Mouse (Mus musculus): Measurements from ENCODE around the gene Slc39a3. TPM values are rescaled to one million over a fixed set of nuclear protein-coding genes. Genes with fewer than 3 reads are reported as not detected.

Gene Slc39a3
- polyA plus RNA-seq, 1 experiment: 11.6 TPM

GRCm38 (mm10) chr10:80996501-80996900, 40.7 kb downstream of the Slc39a3 start:
- Histone ChIP-seq H3ac (ENCODE audit: control insufficient read depth, insufficient read length, low read depth) (no peak overlapping the region), H3K27me3 (ENCODE audit: control insufficient read depth, insufficient read depth, insufficient read length) (peaks cover 8% of the 10 kb centered on the region)

GRCm38 (mm10) chr10:80995091-80995632, 42.1 kb downstream of the Slc39a3 start:
- H3ac ChIP-seq (ENCODE audit: control insufficient read depth, insufficient read length, low read depth): peak overlapping the region; percentile 47
- H3K4me3 ChIP-seq (ENCODE audit: insufficient read depth, poor library complexity, severe bottlenecking): no peak overlapping the region
- no peaks in the 10 kb centered on the region for H3K27me3 ChIP-seq (ENCODE audit: control insufficient read depth, insufficient read depth, insufficient read length)
- no peaks in the 10 kb centered on the region for H3K79me2 ChIP-seq (ENCODE audit: control insufficient read depth, insufficient read depth)
- no peaks in the 10 kb centered on the region for H3K79me3 ChIP-seq (ENCODE audit: low read depth)
- no peaks in the 10 kb centered on the region for H3K36me3 ChIP-seq (ENCODE audit: control insufficient read depth, insufficient read depth)
- TF ChIP-seq MYOD1 (IDR thresholded peaks at IDR 0.05; ENCODE audit: control insufficient read depth, insufficient read length, low read depth): no peak
- no peak for TF ChIP-seq MYOG (IDR thresholded peaks at IDR 0.05; ENCODE audit: control insufficient read depth, extremely low read depth, insufficient read length)
- no peak for TF ChIP-seq FOSL1 (IDR thresholded peaks at IDR 0.05; ENCODE audit: insufficient read depth, low read length, poor library complexity, severe bottlenecking)
- TF ChIP-seq MAX (IDR thresholded peaks at IDR 0.05): peak; percentile 88
- TF ChIP-seq CTCF (IDR thresholded peaks at IDR 0.05; ENCODE audit: control insufficient read depth, insufficient read depth, insufficient read length): peak; percentile 90
- no peak for TF ChIP-seq CEBPB (IDR thresholded peaks at IDR 0.05; ENCODE audit: low read depth)
- no peak for TF ChIP-seq USF1 (IDR thresholded peaks at IDR 0.05; ENCODE audit: low read depth)

More at GRCm38 (mm10) chr10:80996501-80996900, 40.7 kb downstream of the Slc39a3 start:
- H3K79me2 ChIP-seq (ENCODE audit: control insufficient read depth, insufficient read depth): no peaks in the 10 kb centered on the region
- no peaks in the 10 kb centered on the region for H3K36me3 ChIP-seq (ENCODE audit: control insufficient read depth, insufficient read depth)
- TF ChIP-seq CTCF (IDR thresholded peaks at IDR 0.05; ENCODE audit: control insufficient read depth, insufficient read depth, insufficient read length): no peak
- no peak for TF ChIP-seq CEBPB (IDR thresholded peaks at IDR 0.05; ENCODE audit: low read depth)
- no peak for TF ChIP-seq MYOG (IDR thresholded peaks at IDR 0.05; ENCODE audit: control insufficient read depth, extremely low read depth, insufficient read length)
- no peak for TF ChIP-seq MYOD1 (IDR thresholded peaks at IDR 0.05; ENCODE audit: control insufficient read depth, insufficient read length, low read depth)
- TF ChIP-seq FOSL1 (IDR thresholded peaks at IDR 0.05; ENCODE audit: insufficient read depth, low read length, poor library complexity, severe bottlenecking): no peak
- no peak for TF ChIP-seq MAX (IDR thresholded peaks at IDR 0.05)
- no peak for TF ChIP-seq USF1 (IDR thresholded peaks at IDR 0.05; ENCODE audit: low read depth)
- H3K4me3 ChIP-seq (ENCODE audit: insufficient read depth, poor library complexity, severe bottlenecking): no peak overlapping the region
- H3K79me3 ChIP-seq (ENCODE audit: low read depth): no peaks in the 10 kb centered on the region

GRCm38 (mm10) chr10:80994621-80995020, 42.6 kb downstream of the Slc39a3 start:
- no peak overlapping the region for H3ac ChIP-seq (ENCODE audit: control insufficient read depth, insufficient read length, low read depth)
- TF ChIP-seq FOSL1 (IDR thresholded peaks at IDR 0.05; ENCODE audit: insufficient read depth, low read length, poor library complexity, severe bottlenecking) (no peak), USF1 (IDR thresholded peaks at IDR 0.05; ENCODE audit: low read depth) (no peak)
- no peaks in the 10 kb centered on the region for H3K79me3 ChIP-seq (ENCODE audit: low read depth)
- H3K27me3 ChIP-seq (ENCODE audit: control insufficient read depth, insufficient read depth, insufficient read length): no peaks in the 10 kb centered on the region
- no peak overlapping the region for H3K4me3 ChIP-seq (ENCODE audit: insufficient read depth, poor library complexity, severe bottlenecking)
- H3K36me3 ChIP-seq (ENCODE audit: control insufficient read depth, insufficient read depth): no peaks in the 10 kb centered on the region
- H3K79me2 ChIP-seq (ENCODE audit: control insufficient read depth, insufficient read depth): no peaks in the 10 kb centered on the region

DNA sequence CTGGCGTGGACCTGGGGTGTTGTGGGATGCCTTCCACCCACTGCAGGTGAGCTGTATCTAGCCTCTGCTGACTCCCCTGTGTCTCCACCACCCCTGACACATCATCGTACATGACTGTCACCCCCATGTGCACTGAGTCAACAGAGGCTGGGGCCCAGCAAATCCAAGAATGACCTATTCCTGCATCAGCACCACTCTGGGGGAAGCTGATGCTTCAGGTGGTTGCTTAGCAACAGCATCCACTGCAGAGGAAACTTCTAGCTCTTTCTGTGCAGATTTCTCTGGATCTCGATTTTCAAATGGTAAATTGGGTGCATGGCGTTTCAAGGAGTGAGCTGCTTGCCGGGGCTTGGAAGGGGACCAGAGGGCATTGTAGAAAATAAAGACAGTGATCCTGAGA, 44.0 kb downstream of the Slc39a3 start:
- no peaks in the 10 kb centered on the region for H3K27me3 ChIP-seq (ENCODE audit: control insufficient read depth, insufficient read depth, insufficient read length)
- no peaks in the 10 kb centered on the region for H3K79me3 ChIP-seq (ENCODE audit: low read depth)
- H3K4me3 ChIP-seq (ENCODE audit: insufficient read depth, poor library complexity, severe bottlenecking): no peak overlapping the region
- H3ac ChIP-seq (ENCODE audit: control insufficient read depth, insufficient read length, low read depth): no peak overlapping the region
- TF ChIP-seq CTCF (IDR thresholded peaks at IDR 0.05; ENCODE audit: control insufficient read depth, insufficient read depth, insufficient read length): no peak
- TF ChIP-seq CEBPB (IDR thresholded peaks at IDR 0.05; ENCODE audit: low read depth): no peak
- TF ChIP-seq USF1 (IDR thresholded peaks at IDR 0.05; ENCODE audit: low read depth): no peak
- no peak for TF ChIP-seq MAX (IDR thresholded peaks at IDR 0.05)
- TF ChIP-seq MYOD1 (IDR thresholded peaks at IDR 0.05; ENCODE audit: control insufficient read depth, insufficient read length, low read depth): no peak
- TF ChIP-seq FOSL1 (IDR thresholded peaks at IDR 0.05; ENCODE audit: insufficient read depth, low read length, poor library complexity, severe bottlenecking): no peak
- TF ChIP-seq MYOG (IDR thresholded peaks at IDR 0.05; ENCODE audit: control insufficient read depth, extremely low read depth, insufficient read length): no peak
- no peaks in the 10 kb centered on the region for H3K36me3 ChIP-seq (ENCODE audit: control insufficient read depth, insufficient read depth)
- no peaks in the 10 kb centered on the region for H3K79me2 ChIP-seq (ENCODE audit: control insufficient read depth, insufficient read depth)

GRCm38 (mm10) chr10:80991945-80992344, 45.3 kb downstream of the Slc39a3 start:
- TF ChIP-seq MYOD1 (IDR thresholded peaks at IDR 0.05; ENCODE audit: control insufficient read depth, insufficient read length, low read depth): peak; percentile 34
- TF ChIP-seq FOSL1 (IDR thresholded peaks at IDR 0.05; ENCODE audit: insufficient read depth, low read length, poor library complexity, severe bottlenecking): no peak
- H3K79me3 ChIP-seq (ENCODE audit: low read depth): no peaks in the 10 kb centered on the region
- no peaks in the 10 kb centered on the region for H3K36me3 ChIP-seq (ENCODE audit: control insufficient read depth, insufficient read depth)
- no peaks in the 10 kb centered on the region for H3K27me3 ChIP-seq (ENCODE audit: control insufficient read depth, insufficient read depth, insufficient read length)
- H3K79me2 ChIP-seq (ENCODE audit: control insufficient read depth, insufficient read depth): no peaks in the 10 kb centered on the region
- no peak overlapping the region for H3K4me3 ChIP-seq (ENCODE audit: insufficient read depth, poor library complexity, severe bottlenecking)
- H3ac ChIP-seq (ENCODE audit: control insufficient read depth, insufficient read length, low read depth): no peak overlapping the region

DNA sequence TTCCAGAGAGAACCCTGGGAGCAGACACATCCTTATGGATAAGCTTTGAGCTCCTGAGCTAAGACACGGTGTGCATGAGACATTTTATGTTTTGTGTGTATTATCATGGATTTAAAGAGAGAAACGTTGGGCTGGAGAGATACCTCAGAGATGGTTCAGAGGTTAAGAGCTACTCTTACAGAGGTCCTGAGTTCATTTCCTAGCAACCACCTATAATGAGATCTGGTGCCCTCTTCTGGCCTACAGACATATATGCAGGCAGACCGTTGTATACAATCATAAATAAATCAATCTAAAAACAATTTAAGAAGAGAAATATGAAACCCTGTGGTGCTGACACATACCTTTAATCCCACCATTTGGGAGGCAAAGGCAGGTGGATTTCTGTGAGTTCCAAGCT, 46.2 kb downstream of the Slc39a3 start:
- Histone ChIP-seq H3K79me2 (ENCODE audit: control insufficient read depth, insufficient read depth) (no peaks in the 10 kb centered on the region), H3K27me3 (ENCODE audit: control insufficient read depth, insufficient read depth, insufficient read length) (no peaks in the 10 kb centered on the region), H3K4me3 (ENCODE audit: insufficient read depth, poor library complexity, severe bottlenecking) (no peak overlapping the region), H3K79me3 (ENCODE audit: low read depth) (no peaks in the 10 kb centered on the region), H3K36me3 (ENCODE audit: control insufficient read depth, insufficient read depth) (no peaks in the 10 kb centered on the region), H3ac (ENCODE audit: control insufficient read depth, insufficient read length, low read depth) (no peak overlapping the region)
- no peak for TF ChIP-seq MYOD1 (IDR thresholded peaks at IDR 0.05; ENCODE audit: control insufficient read depth, insufficient read length, low read depth)
- no peak for TF ChIP-seq CTCF (IDR thresholded peaks at IDR 0.05; ENCODE audit: control insufficient read depth, insufficient read depth, insufficient read length)
- TF ChIP-seq FOSL1 (IDR thresholded peaks at IDR 0.05; ENCODE audit: insufficient read depth, low read length, poor library complexity, severe bottlenecking): no peak
- TF ChIP-seq MAX (IDR thresholded peaks at IDR 0.05): no peak
- no peak for TF ChIP-seq USF1 (IDR thresholded peaks at IDR 0.05; ENCODE audit: low read depth)
- TF ChIP-seq MYOG (IDR thresholded peaks at IDR 0.05; ENCODE audit: control insufficient read depth, extremely low read depth, insufficient read length): no peak
- no peak for TF ChIP-seq CEBPB (IDR thresholded peaks at IDR 0.05; ENCODE audit: low read depth)
